Mouse (Mus musculus) embryonic facial prominence, embryonic 12.5 days (tissue): ENCODE results near the gene Gdf1. TPM values are rescaled to one million over a fixed set of nuclear protein-coding genes. Genes with fewer than 3 reads are reported as not detected.

Experiments
- ATAC-seq: fragments of 200-750 bp; cut with Nextera tagmentation; 2 replicates; pipeline ENCODE4 v1.8.0; 2017; ENCODE audit not compliant: insufficient number of reproducible peaks, insufficient read depth, low FRiP score, low TSS enrichment
- H3K27ac ChIP-seq: fragments of 300-500 bp; sonication (generic); 2 replicates; pipeline ENCODE4 v1.5.1; 2016; ENCODE audit warnings: mild to moderate bottlenecking
- H3K27me3 ChIP-seq: fragments of 300-500 bp; sonication (generic); 2 replicates; pipeline ENCODE4 v1.6.1; 2016; ENCODE audit warnings: mild to moderate bottlenecking, moderate library complexity
- H3K36me3 ChIP-seq: fragments of 300-500 bp; sonication (generic); 2 replicates; pipeline ENCODE4 v1.6.1; 2016; ENCODE audit warnings: mild to moderate bottlenecking
- H3K4me1 ChIP-seq: fragments of 300-500 bp; sonication (generic); 2 replicates; pipeline ENCODE4 v1.6.1; 2016
- H3K4me2 ChIP-seq: fragments of 300-500 bp; sonication (generic); replicated peaks from 2 replicates; pipeline ENCODE4 v1.6.1; 2016; ENCODE audit warnings: mild to moderate bottlenecking, moderate library complexity
- H3K4me3 ChIP-seq: fragments of 300-500 bp; sonication (generic); 2 replicates; pipeline ENCODE4 v1.5.1; 2016; ENCODE audit warnings: mild to moderate bottlenecking
- H3K9ac ChIP-seq: fragments of 300-500 bp; sonication (generic); 2 replicates; pipeline ENCODE4 v1.6.1; 2016; ENCODE audit warnings: mild to moderate bottlenecking, moderate library complexity
- H3K9me3 ChIP-seq: fragments of 300-500 bp; sonication (generic); 2 replicates; pipeline ENCODE4 v1.6.1; 2016; ENCODE audit warnings: mild to moderate bottlenecking, moderate library complexity
- WGBS: fragments of 180-500 bp; shearing (Covaris S2); methylation state at CpG from one replicate; pipeline ENCODE4 v1.1.7; 2016; 5-methylcytosine and 5-hydroxymethylcytosine counted together
- polyA plus RNA-seq: library from polyadenylated mRNA; unstranded; fragments of >200 nt; fragmentation: Nextera tagmentation; extraction: Ambion mirVana; gene quantifications from 2 replicates; pipeline ENCODE4 v1.2.1, GENCODE M21; 2016

Gdf1 gene
- polyA plus RNA-seq, 1 experiment from 2014 or later: 2.1 TPM

GRCm38 (mm10) chr8:70332070-70332877 is 2.7 kb downstream of the Gdf1 start:
- Histone ChIP-seq H3K4me3 (no peak overlapping the region), H3K9ac (0 out of 2 replicates have a peak overlapping the region, but pooled peaks have one; percentile 21), H3K4me1 (peaks cover 23% of the 10 kb centered on the region), H3K4me2 (peak overlapping the region; percentile 29; the same call in 1 of the 2 replicates), H3K9me3 (no peaks in the 10 kb centered on the region), H3K27ac (no peak overlapping the region), H3K27me3 (peaks cover 10% of the 10 kb centered on the region), H3K36me3 (peaks cover 68% of the 10 kb centered on the region)
- 22% methylated on average over 41 of the region's 41 CpGs for WGBS
- peak; percentile 65; the same call in 1 of the 2 replicates for ATAC-seq

GRCm38 (mm10) chr8:70332878-70333202 is 3.2 kb downstream of the Gdf1 start:
- peaks cover 10% of the 10 kb centered on the region for H3K27me3 ChIP-seq
- peaks cover 74% of the 10 kb centered on the region for H3K36me3 ChIP-seq
- no peak overlapping the region for H3K4me2 ChIP-seq
- no peak overlapping the region for H3K4me3 ChIP-seq
- 95% methylated on average over 6 of the region's 6 CpGs for WGBS
- no peak overlapping the region for H3K27ac ChIP-seq
- no peak overlapping the region for H3K9ac ChIP-seq
- no peaks in the 10 kb centered on the region for H3K9me3 ChIP-seq
- ATAC-seq: no peak
- peaks cover 23% of the 10 kb centered on the region for H3K4me1 ChIP-seq

- Histone ChIP-seq H3K4me3 (no peak overlapping the region), H3K9me3 (no peaks in the 10 kb centered on the region), H3K4me2 (no peak overlapping the region), H3K4me1 (peaks cover 14% of the 10 kb centered on the region), H3K36me3 (peaks cover 99% of the 10 kb centered on the region), H3K27me3 (no peaks in the 10 kb centered on the region), H3K27ac (no peak overlapping the region), H3K9ac (no peak overlapping the region)
- 87% methylated on average over 7 of the region's 7 CpGs for WGBS
- ATAC-seq: no peak
These were observed 9.3 kb downstream of the Gdf1 start for GRCm38 (mm10) chr8:70338931-70339330.

GRCm38 (mm10) chr8:70340659-70341058 is 11.0 kb downstream of the Gdf1 start:
- Histone ChIP-seq H3K27ac (no peak overlapping the region), H3K4me3 (no peak overlapping the region), H3K27me3 (no peaks in the 10 kb centered on the region), H3K4me2 (no peak overlapping the region), H3K9me3 (no peaks in the 10 kb centered on the region), H3K9ac (no peak overlapping the region), H3K36me3 (peaks cover 90% of the 10 kb centered on the region), H3K4me1 (peaks cover 26% of the 10 kb centered on the region)
- ATAC-seq: no peak
- 90% methylated on average over 7 of the region's 7 CpGs for WGBS

GRCm38 (mm10) chr8:70342007-70342406 is 12.4 kb downstream of the Gdf1 start:
- Histone ChIP-seq H3K36me3 (peaks cover 87% of the 10 kb centered on the region), H3K9ac (no peak overlapping the region), H3K27ac (no peak overlapping the region), H3K4me2 (no peak overlapping the region), H3K4me1 (peaks cover 26% of the 10 kb centered on the region), H3K27me3 (no peaks in the 10 kb centered on the region), H3K4me3 (no peak overlapping the region), H3K9me3 (no peaks in the 10 kb centered on the region)
- no peak for ATAC-seq
- 92% methylated on average over 14 of the region's 14 CpGs for WGBS

GRCm38 (mm10) chr8:70343076-70343475 is 13.5 kb downstream of the Gdf1 start:
- Histone ChIP-seq H3K4me1 (peaks cover 26% of the 10 kb centered on the region), H3K4me2 (no peak overlapping the region), H3K27ac (peak overlapping the region; percentile 56), H3K36me3 (peaks cover 76% of the 10 kb centered on the region), H3K9me3 (no peaks in the 10 kb centered on the region), H3K27me3 (no peaks in the 10 kb centered on the region), H3K9ac (no peak overlapping the region), H3K4me3 (no peak overlapping the region)
- WGBS: 29% methylated on average over 7 of the region's 7 CpGs
- no peak for ATAC-seq

- Histone ChIP-seq H3K27me3 (no peaks in the 10 kb centered on the region), H3K4me1 (peaks cover 26% of the 10 kb centered on the region), H3K9me3 (no peaks in the 10 kb centered on the region), H3K36me3 (peaks cover 74% of the 10 kb centered on the region), H3K4me3 (no peak overlapping the region), H3K27ac (peak overlapping the region; percentile 56), H3K4me2 (no peak overlapping the region), H3K9ac (peak overlapping the region; percentile 30; the same call in 1 of the 2 replicates)
- 63% methylated on average over 6 of the region's 6 CpGs for WGBS
- no peak for ATAC-seq
These were observed 14.1 kb downstream of the Gdf1 start for GRCm38 (mm10) chr8:70343696-70344095.

GRCm38 (mm10) chr8:70344279-70344678 is 14.7 kb downstream of the Gdf1 start:
- peak overlapping the region; percentile 56 for H3K27ac ChIP-seq
- H3K9ac ChIP-seq: 0 out of 2 replicates have a peak overlapping the region, but pooled peaks have one; percentile 30
- no peak overlapping the region for H3K4me2 ChIP-seq
- H3K9me3 ChIP-seq: no peaks in the 10 kb centered on the region
- ATAC-seq: no peak
- WGBS: 95% methylated on average over 2 of the region's 2 CpGs
- no peaks in the 10 kb centered on the region for H3K27me3 ChIP-seq
- peaks cover 73% of the 10 kb centered on the region for H3K36me3 ChIP-seq
- peaks cover 26% of the 10 kb centered on the region for H3K4me1 ChIP-seq
- no peak overlapping the region for H3K4me3 ChIP-seq

GRCm38 (mm10) chr8:70347443-70347842 is 17.8 kb downstream of the Gdf1 start:
- Histone ChIP-seq H3K4me1 (peaks cover 53% of the 10 kb centered on the region), H3K4me3 (no peak overlapping the region), H3K4me2 (no peak overlapping the region), H3K27me3 (no peaks in the 10 kb centered on the region), H3K36me3 (peaks cover 54% of the 10 kb centered on the region), H3K27ac (no peak overlapping the region), H3K9ac (no peak overlapping the region), H3K9me3 (no peaks in the 10 kb centered on the region)
- WGBS: 84% methylated on average over 4 of the region's 4 CpGs
- no peak for ATAC-seq

- Histone ChIP-seq H3K36me3 (peaks cover 49% of the 10 kb centered on the region), H3K4me3 (no peak overlapping the region), H3K4me2 (no peak overlapping the region), H3K27me3 (no peaks in the 10 kb centered on the region), H3K4me1 (peaks cover 49% of the 10 kb centered on the region), H3K9ac (no peak overlapping the region), H3K9me3 (no peaks in the 10 kb centered on the region), H3K27ac (no peak overlapping the region)
- WGBS: 76% methylated on average over 1 of the region's 1 CpGs
- no peak for ATAC-seq
These were observed 18.3 kb downstream of the Gdf1 start for GRCm38 (mm10) chr8:70347860-70348420.

- Histone ChIP-seq H3K36me3 (peaks cover 28% of the 10 kb centered on the region), H3K27ac (no peak overlapping the region), H3K9ac (peak overlapping the region; percentile 99), H3K4me1 (peaks cover 34% of the 10 kb centered on the region), H3K9me3 (no peaks in the 10 kb centered on the region), H3K4me3 (peak overlapping the region; percentile 100), H3K4me2 (peak overlapping the region; percentile 93), H3K27me3 (no peaks in the 10 kb centered on the region)
- WGBS: 47% methylated on average over 15 of the region's 15 CpGs
- ATAC-seq: no peak
These were observed 21.7 kb downstream of the Gdf1 start for GRCm38 (mm10) chr8:70351035-70351999.
